Mouse (Mus musculus) lung, postnatal 14 days (tissue): Measurements from ENCODE around the gene BC049715.

Experiments
- DNase-seq: peaks from one replicate; pipeline ENCODE4 v3.0.0; 2021

Gene BC049715

DNA sequence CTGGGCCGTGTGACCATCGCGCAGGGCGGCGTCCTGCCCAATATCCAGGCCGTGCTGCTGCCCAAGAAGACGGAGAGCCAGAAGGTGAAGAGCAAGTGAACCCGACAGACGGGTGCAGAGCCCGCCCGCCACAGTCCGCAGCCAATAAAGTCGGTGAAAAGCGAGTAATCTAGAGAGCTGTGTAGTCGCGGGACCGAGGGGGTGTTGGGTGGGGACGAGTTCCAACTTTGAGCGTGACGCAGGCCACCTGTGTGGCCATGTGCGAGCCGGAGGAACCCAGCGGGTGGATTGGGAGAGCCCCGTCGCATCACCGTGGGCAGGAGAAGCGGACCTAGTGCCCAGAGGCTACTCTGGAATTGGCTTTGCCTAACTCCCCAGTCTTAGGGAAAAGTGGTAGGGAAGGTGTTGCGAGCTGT is 18.8 kb upstream of the BC049715 start:
- peak; percentile 34 for DNase-seq

DNA sequence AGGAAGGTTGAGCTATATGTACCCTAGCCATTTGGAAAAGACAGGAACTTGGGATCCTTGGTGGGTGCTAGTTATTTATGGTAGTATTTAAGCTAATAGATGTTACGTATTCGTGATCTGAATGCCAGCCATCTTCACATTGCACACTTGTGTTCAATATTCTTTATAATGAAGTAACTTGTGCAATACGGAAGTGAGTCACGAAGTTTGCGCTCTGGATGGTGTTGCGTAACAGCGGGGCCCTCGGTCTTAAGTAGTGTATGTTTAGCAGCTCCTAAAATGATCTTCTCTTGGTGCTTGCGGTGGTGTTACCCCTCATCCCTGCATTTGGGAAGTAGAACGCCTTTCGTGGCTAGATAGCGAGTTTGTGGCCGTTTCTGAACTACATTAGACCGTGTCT is 18.3 kb upstream of the BC049715 start:
- peak; percentile 73 for DNase-seq

DNA sequence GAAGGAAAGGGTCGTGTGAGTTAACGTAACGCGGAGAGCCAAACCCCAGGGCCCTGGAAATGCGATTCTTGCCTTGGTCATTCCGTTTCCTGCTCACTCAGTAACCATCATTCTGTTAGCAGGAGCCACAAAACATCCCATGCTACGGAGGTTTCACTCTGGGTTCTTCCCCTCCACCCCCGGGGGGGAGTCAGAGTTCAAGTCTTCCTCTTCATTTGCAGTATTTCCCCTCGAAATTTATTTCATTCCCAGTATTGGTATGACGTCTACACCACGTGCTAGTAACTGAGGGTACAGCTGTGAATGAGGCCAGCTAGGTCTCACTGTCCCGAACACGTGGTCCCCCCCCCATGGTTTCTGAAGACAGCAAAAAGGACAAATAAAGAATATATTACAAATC is 17.8 kb upstream of the BC049715 start:
- no peak for DNase-seq

DNA sequence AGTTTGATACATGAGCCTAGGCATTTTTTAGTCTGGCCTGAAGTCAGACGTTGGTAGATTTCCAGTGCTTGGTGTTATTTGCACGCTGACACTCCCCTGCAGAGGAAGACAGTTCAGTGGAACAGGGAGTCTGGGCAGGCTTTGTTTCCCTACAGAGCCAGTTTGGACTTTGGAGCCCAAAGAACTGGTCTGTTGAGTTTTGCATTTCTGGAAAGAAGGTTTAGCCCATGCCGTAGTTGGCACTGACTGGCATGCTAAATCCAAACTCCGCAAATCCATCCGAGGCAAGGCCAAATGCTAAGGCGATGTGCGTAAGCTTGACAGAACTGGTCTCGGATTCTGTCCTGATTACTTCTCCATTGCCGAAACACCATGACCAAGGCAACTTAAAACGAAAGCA is 16.2 kb upstream of the BC049715 start:
- no peak for DNase-seq

DNA sequence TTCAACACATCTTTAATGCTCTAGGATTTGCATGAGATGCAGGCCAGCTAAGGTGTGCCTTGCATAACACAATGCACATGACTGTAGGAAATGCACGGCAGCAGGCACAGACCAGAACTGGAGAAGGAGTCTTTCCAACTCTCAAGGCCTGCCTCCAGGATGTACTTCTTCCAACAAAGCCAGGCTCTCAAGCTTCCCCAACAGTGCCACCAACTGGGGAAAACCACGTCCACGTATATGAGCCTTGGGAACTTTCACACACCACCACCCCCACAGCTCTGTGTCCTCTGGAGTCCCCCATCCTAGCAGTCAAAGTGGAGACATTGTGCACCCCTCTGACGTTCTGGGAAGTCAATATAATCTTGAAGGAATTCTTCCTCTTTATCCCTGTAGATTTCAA is 14.3 kb upstream of the BC049715 start:
- peak; percentile 36 for DNase-seq

DNA sequence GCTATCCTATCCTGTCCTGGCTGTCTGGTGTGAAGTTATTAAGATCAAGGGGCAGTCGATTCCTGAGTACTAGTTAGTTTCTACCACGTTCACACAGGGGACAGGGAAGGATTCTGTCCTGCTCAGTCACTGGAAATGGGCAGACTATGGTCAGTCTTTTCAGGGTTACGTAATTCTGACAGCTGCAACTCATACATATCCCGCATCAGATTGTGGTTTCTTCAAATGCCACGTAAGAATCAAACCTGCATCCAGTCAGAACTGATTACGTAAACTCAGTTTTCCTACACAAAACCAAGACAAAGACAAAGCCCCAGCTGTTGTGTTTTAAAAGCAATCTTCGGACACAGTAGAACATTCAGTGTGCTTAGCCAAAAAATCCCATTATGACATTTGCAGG is 12.0 kb upstream of the BC049715 start:
- no peak for DNase-seq

DNA sequence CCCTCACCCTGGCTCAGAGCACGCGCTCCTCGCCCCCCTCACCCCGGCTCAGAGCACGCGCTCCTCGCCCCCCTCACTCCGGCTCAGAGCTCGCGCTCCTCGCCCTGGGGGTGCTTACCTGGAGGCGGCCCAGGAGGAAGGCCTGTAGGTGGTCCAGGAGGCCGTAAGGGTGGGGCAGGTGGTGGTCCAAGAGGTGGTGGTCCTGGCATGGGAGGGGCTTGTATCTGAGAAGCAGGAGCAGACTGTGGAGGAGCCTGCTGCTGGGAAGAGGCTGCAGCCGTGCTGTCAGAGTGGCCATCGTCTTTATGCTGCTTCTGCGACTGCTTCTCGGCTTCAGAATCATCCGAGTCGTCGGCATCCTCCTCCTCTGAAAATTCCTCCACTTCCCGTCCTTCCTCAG is 10.6 kb upstream of the BC049715 start:
- no peak for DNase-seq

DNA sequence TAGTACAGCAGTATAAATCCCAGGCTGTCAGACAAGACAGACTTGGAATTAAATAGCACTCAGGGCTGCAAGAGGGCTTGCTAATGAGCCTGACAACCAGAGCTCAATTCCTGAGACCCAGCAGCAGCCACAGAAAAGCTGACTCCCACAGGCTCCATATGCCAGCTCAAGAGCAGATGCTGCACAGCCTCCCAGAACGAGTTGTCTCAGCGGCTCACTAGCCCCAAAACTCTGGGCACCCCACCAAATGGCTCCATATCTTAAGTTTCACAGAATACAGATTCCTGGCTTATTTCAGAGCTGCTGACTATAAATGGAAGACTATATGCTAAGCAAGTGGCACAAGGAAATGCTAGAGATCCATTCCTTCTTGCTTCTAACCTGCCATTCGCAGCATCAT is 9.9 kb upstream of the BC049715 start:
- no peak for DNase-seq

DNA sequence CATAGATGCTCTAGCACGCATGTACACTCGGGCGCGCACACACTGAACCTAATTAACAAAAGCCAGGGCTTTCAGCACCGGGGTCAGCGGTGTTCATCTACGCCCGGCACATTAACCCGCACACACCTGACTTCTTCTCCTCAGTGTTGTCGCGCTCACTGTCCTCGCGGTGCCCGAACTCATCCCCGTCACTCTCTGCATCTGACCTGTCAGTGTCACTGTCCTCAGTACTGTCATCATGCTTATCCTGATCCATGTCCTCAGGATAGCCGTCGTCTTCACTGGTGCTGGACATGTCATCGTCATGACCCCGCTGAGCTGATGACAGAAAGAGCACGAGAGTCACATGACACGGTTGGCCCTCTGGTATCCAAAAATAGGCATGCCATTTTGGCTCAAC is 7.0 kb upstream of the BC049715 start:
- no peak for DNase-seq

DNA sequence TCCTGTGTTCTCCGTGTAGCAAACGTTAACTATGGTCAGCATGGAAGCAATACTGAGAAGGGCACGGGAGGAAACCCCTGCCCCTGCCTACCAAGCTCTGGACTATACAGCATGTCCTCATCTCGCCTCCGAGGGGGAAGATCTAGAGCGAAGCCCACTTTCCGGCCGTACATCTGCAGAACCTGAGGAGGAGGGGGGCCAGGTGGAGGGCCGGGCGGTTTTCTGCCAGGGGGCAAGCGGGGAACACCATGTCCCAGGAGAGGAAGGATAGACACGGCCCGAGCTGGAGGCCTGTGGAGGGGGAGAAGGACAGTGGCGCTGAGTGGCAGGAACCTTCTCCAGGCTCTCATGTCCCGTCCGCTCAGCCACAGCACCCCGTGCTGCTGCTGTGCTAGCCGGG is 6.3 kb upstream of the BC049715 start:
- no peak for DNase-seq

DNA sequence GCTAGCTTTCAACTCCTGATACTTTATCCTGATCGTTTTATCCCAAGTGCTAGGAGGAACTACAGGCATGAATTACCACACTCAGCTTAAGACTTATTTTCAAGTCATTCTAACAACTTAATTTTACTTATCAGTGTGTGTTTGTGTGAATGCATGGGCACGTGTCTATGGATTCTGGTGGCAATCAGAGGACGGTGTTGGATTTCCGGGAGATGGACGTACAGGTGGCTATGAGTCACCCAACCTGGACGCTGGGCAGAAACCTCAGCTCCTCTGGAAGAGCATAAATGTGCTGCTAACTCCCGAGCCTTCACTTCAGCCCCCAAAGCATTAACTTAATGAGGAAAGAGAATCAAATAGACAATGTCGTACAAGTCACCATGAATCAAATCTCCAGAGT is 2.4 kb upstream of the BC049715 start:
- DNase-seq = no peak

DNA sequence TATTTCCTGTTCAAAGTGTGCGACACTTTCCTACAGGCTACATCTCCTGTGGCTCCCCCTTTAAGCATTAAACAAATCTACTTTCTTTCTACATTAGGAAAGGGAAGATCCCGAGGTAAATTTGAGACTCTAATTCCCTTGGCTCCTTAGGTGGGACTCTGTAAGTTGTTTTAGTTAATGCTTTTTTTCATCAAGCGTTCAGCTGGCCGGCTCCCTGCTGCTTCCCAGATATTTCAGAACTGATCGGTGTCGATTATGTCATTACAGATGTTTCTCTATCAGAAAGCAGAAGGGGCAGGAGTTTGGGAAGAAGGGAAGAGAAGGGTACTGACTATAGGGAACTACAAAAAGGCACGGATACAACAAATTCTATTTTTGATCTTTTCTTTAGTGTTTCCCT is 310 bp upstream of the BC049715 start:
- no peak for DNase-seq

DNA sequence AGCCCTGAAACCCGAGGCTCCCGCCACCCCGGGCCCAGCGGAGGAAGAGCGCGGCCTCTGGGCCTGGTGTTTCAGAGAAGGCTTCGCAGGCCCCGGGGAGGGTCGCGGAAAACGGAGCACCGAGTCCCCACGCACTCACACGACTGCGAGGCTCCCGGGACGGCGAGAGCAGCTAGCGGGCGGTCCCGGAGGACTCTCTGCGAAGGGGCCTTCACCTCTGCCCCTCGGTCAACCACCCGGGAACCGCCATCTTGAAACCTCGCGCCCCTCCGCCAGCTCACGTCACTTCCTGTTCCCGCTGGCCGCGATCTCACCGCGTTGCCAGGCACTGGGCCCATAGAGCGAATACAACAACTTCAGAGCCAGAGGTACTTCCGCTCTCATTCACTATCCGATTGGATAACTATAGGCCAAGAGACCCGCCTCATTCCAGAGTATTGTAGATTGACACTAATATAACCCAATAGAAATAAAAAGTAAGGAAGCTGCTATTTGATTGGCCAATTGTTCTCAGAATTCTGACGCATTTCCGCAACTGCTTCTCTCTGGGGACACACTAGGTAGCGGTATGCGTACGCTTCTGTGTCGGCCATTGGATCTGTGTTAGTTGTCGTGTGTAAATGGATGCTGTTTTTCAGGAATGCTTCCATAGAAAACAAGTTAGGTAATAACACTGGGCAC is 595 bp downstream of the BC049715 start, which contains the start of gene Wbp11:
TSS of gene Wbp11 (minus strand) at position 353 of the 681 bp plus-strand sequence.
- DNase-seq = peak; percentile 96

DNA sequence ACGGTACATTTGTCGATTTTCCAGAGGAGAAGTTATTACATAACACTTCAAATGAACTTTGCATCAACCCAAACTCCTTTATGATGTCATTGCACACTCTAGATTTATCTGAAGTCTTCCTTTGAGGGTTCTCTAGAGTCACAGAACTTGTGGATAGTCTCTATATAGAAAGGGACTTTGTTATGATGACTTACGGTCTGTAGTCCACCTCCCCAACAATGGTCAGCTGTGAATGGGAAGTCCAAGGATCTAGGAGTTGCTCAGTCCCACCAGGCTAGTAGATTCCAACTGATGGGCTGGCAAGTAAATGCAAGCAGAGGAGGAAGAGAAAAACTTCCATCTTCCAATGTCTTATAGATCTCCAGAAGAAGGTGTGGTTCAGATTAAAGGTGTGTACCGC is 1.3 kb downstream of the BC049715 start:
- DNase-seq = no peak

DNA sequence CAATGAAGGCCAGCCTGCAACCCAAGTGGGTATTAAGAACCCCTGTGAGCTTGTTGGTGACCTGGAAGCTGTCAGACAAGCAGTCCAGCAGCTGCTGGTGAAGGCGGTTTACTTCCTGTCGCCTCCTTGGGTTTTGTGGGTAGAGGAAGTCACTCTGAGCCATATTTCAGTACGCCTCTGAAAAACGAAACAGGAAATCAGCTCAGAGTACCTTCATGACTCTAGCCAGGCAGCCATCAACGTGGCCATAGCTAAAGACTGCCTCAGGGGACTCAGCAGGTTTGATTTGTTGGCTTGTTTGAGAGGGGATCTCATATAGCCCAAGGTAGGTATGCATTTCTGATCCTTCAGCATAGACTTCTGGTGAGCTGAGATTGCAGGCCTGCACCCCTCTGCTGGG is 4.3 kb downstream of the BC049715 start:
- no peak for DNase-seq

DNA sequence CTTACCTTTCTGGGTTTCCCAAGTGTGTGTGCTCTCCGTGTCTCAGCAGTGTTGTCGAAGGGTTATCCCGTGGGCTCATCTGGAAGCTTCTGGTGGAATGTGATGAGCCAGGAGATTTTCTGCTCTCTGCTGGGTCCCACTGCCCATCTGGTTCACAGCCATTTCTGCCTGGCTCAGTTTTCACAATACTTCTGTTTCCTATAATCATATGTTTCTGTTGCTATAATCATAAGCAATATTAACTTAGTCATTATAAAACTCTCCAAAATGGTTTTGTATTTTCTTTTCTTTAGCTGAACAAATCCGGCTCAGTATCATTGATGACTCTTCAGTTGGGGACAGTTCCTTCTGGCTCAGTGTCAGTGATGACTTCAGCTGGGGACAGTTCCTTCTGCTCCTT is 7.9 kb downstream of the BC049715 start, which contains the start of gene Smco3:
TSS of gene Smco3 (minus strand) at position 101 of the 400 bp plus-strand sequence.
- no peak for DNase-seq

DNA sequence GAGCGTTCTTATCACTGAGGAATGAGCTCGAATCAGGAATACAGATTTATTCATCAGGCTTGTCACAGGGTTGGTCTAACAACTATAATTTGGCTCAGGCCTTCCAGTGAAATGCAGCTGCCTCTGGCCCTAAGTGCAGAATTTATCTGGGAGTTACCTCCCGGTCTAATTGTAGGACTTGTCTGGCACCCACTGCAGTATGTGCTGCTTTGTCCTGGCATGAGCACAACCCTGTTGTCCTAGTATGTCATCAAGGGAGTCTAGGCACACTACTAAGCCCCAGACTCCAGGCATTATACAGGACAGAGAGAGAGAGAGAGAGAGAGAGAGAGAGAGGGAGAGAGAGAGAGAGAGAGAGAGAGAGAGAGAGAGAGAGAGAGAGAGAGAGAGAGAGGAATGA is 9.9 kb downstream of the BC049715 start:
- no peak for DNase-seq

DNA sequence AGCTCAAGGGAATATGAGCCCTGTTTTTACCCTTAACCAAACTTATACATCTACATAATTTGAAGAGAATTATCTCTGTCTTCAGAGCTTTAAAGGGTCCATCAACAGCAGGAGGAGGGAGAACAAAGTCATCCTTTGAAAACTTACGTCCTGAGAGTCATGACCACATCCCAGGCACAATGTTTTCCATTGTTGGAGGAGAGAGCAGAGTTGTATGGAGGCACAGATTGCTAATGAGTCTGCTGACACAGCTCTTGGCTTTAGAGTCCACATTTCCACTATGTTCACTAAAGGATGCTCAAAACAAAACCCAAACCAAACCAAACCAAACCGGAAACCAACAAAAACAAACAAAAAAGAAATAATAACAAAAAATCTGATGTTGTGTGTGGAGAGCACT is 17.5 kb downstream of the BC049715 start:
- DNase-seq = no peak

DNA sequence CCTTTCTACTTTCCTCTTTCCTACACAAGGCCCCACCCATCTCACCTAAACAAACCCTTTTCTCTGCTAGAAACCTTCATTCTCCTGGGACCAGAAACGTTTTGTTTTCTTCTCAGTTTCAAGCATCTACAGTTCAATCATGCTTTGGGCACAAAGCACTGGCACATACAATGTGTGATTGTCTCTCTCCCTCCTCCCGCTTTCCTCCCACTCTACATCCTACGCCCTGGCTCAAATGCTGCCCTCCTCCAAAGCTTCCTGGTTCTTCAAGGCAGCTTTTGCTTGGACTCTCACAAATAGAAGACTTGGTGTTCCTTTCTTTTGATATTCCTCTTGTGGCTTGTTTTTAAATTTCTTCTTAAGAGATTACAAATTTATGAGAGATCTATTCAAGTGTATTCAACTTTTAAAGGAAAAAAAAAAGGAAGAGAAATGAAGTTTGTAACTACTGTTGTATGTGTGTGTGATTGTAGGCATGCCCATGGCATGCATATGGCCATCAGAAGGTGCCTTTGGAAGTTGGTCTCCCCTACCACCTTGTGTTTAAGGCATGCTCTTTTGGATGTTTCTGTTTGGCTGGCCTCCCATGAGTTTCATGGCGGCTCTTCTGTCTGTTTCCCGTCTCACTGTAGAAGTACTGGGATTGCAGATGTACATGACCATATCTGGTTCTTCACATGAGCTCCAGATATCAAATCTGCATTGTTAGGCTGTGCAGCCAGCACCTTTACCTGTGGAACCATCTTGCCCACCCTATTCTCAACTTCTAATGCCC is 18.5 kb downstream of the BC049715 start:
- no peak for DNase-seq

DNA sequence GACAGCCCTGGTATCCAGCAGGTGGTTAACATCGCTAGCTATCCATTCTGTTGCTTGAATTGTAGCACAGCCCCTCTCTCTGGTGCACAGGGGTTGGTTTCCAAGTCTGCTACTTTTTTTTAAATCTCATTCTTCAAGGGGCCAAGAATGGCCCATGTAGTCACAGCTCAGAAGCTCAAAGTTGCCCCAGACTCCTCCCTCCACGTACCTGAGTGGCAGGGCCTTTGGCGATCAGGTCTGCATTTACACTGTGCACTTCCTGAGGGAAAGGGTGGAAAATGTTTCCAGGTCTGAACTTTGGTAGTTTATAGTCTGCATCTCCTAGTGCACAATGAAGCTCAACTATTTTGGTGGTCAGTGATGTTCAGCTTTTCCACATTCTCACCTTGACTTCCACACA is 19.8 kb downstream of the BC049715 start:
- no peak for DNase-seq

DNA sequence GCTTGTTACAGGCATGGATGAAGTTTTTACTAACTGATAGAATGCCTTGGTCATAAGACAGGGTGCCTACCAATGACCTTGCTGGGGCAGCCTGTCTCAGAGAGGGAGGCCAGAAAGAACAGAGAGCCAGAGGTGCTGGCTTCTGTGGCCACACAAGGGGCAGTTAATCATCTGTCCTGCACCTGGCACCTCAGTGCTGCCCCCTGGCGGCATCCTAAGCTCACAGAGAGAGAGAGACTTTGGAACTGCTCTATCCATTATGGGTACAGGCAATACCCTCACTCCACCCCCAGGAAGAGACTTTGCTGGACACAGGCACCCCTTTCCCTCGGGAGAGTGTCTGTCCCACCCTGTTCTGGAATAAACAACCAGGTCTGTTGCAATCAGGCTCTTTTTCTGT is 20.4 kb downstream of the BC049715 start:
- DNase-seq = peak; percentile 67

DNA sequence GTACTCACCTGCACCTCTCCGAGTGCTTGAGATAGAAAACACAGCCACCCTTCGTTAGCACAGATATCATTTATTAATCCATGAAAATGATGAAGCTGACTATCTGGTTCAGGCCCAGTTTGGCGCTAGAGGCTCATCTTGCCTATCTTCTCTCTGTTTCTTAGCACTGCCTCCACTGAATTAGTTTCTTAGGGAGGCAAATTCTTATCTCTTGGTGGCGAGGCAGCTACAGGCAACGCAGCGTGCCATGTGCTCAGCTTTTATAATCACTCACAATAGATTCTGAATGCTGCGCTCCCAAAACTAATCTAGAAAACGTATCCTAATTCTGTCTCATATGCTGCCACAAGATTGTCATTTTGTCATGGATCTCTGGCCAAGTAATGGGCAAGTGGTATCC is 21.0 kb downstream of the BC049715 start:
- no peak for DNase-seq

DNA sequence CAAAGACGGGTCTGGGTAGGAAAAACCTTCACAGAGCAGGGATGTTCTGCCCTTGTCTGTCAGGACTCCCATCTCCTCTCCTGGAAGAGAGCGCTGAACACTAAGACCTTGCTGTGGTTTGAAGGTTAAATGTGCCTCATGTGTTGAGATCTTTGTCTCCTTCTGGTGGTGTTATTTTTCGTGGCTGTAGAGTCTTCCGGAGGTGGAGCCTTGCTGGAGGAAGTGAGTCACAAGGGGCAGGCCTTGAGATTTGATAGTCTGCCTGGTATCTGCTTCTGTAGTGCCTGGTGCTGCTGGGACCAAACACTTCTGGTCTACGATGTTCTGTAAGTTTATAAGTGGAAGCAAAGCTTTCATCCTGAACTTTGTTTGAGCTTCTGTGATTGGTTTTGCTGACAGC is 21.5 kb downstream of the BC049715 start:
- no peak for DNase-seq

DNA sequence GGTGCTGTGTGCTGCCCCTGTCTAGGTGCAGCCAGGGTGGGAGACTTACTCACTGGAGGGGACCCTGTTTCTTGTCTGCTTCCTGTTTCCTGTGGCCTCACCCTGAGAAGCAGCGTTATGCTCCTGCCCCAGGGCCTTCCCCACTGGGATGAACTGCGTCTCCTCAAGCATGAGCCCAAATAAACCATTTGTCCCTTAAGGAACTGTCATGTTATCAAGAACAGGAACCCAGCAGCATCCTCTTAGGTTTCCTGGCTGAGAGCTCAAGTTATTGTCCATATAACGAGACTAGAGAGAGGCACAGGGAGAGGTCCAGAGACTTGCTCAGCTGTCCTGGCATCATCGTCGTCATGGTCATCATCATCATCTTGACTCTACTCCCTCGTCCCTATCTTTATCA is 22.8 kb downstream of the BC049715 start:
- no peak for DNase-seq

DNA sequence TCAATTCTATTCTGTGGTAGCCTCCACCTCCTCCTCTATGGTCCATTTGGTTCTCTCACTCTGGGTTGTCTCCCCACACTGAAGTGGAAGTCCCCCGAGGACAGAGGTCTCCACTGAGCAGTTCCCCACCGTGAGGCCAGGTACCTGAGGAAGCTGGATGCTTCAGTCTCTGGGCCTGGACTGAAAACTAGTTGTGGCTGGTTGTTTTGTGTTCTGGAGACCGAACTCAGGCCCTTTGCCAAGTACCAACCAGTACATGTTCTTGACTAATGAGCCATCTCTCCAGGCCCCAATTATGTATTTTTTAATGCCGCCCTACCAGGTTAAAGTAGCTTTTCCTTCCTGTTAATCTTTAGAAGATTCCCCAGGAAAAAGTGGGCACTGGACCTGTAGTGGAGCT is 24.9 kb downstream of the BC049715 start:
- DNase-seq = no peak
